Mouse (Mus musculus) gastrocnemius, postnatal 4 days (tissue): Measurements from ENCODE around the gene Pbx1. TPM values are rescaled to one million over a fixed set of nuclear protein-coding genes. Genes with fewer than 3 reads are reported as not detected.

Source experiments
- DNase-seq, 2 experiments: peaks; one replicate each; pipeline ENCODE4 v3.0.0; 2021 to 2022; ENCODE audit warnings: low spot score in 2 of 2, mixed read lengths in 2 of 2
- total RNA-seq, 2 experiments: library from RNA; stranded (reverse); gene quantifications; 2 replicates each; pipeline ENCODE4 v1.2.3; 2021

The Pbx1 gene
- total RNA-seq, 2 experiments from 2014 or later, result 44.6 to 50.6 TPM

DNA sequence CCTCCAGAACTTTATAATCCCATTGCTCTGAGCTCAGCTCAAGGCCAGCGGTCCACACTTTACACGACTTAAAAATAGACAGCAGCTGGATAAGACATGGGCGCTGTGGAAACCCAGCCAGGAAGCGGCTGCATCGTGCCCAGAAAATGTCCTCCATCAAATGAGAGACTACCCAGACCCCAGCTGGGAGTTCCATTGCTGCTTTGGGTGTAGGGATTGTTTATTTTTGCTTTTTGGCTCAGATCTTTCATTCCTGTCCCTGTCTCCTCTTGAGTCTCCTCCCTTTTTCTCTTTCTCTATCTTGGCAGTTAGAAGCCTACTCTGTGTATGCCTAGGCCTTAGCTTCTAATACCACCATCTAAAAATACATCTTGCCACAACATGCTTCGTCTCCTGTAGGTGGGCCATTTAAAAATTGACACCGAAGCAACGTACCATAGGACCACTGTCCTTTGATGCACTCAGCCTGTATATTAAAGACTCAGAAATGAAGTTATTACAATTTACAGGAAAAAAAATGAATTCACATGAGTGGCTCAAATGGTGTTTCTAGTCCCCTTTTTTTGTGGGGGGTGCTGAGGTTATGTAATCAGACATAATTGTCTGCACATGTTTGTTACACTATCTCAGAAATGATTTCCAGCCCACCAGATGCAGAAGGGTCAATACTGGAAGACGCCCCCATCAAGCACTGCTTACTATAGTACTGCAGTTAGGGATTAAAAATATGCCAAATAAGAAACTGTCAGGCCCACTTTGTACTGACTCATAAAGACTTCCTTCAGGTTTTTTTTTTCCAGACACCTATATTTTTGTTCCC is 251.2 kb downstream of the Pbx1 start:
- peak; percentile 21 to 48 for DNase-seq

DNA sequence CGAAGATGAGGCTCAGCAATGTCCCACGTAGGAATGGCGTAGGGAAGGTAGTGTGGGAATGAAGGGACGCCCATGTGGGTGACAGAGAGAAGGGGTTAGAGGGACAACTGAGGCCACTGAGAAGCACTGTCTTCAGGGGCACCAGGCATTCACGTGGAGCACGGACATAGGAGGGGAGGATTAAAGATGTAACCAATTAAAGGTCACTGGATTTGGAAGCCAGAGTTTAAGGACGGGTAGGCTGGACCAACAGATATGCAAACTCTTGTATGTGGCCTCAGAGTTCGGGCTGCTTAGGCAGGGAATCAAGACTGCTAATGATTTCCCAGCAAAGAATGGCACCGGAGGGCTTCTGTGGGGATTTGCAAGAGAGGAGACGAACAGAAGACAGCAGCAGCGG is 252.4 kb downstream of the Pbx1 start:
- no peak for DNase-seq

DNA sequence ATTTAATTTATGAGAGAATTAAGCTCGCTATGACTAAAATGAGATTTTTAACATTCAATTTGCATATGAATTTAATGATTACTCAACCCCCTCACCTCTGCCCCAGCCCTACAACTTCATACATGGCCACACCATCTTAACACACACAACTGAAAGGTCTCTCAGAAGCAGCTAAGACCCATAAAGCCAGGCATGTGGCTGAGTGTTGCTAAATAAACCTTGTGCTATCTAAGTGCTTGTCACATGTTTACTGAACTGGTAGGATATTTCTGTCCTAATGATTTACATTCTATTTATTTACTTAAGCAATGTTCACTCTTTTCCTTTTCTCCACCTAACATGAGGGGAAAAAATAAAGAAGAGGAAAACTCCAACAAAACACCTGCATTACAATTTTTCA is 253.5 kb downstream of the Pbx1 start:
- no peak for DNase-seq

DNA sequence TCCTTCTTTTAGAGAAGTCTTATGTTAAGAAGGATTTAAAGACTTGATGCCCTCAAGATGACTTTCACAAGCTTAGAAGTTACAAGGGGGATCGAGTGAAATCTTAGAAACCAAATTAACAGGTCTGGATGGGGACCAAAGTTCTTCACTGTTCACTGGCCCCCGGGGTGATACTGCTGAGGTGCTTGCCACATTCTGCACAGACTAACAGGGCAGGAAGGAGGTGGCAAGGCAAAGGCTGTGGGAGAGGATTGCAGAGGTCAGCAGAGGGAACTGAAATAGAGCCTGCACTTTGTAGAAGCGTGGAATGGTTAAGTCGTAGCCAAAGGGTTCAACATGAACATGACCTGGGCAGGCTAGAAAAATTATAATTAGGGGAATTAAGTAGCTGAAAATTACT is 256.5 kb downstream of the Pbx1 start:
- DNase-seq, result no peak

DNA sequence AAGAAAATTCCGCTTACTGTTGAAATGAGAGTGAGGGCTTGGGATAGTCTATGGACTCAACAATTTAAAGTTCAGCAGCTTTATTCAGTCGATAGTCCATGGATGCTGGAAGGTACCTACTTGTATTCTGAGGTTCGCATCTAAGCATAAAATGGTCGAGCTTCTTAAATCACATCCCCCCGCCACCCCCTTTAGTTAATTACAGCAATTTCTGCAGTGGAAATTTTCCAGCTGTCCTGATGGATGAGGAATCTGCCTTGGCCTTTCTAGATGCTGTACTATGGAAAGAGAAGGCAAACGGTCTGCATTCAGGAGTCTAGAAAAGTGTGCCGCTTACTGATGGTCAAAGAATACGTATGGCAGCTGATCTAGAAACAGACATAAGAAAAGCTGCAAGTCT is 262.3 kb downstream of the Pbx1 start:
- DNase-seq, result no peak

DNA sequence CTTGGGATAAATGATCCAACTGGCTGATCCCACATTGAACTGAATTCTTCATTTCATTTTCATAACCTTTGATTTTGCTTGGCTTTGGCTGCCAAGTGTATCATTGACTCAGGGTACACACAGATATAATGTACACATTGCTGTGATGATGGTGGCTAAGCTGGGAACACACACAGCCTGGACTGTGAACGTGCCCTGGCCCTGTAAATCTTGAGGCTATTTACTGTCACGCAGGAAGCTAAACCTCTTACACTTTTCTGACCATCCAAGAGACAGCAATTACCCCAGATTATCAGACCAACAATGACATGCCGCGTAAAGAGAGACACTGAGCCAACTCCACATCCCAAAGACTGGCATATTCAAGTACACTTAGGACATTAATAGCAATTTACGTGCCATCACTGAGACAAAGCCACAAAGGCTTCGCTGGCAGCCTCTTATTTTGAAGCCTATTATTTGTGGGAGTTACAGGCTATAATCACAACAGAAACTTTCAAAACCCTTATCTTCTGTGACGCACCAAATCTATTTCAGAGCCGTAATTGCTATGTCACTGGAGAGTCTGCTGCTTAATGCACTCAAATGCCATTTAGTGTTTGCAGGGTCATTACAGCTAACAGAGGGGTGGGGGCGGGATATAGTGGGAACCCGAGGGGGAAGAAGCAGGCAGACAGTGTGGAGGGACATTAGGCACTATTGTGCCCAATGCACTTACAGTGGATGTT is 262.9 kb downstream of the Pbx1 start:
- no peak for DNase-seq

DNA sequence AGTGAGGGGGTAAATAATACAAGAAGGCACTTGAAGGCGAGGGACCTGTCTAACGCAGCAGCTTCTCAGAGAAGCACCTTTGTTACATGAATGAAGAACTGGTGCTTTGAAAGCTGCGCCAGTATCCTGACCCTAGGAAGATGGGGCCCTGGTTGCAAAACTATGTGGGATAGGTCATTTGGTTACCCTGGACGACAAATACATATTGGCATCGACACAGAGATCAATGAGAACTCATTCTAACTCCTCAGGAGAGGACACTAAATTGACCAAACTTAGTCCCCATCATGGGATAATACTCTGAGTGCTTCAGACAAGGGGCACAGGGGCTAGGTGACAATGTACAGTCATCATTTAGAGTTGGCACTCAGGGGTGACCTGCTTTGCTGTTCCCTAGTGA is 264.3 kb downstream of the Pbx1 start:
- DNase-seq, result no peak

DNA sequence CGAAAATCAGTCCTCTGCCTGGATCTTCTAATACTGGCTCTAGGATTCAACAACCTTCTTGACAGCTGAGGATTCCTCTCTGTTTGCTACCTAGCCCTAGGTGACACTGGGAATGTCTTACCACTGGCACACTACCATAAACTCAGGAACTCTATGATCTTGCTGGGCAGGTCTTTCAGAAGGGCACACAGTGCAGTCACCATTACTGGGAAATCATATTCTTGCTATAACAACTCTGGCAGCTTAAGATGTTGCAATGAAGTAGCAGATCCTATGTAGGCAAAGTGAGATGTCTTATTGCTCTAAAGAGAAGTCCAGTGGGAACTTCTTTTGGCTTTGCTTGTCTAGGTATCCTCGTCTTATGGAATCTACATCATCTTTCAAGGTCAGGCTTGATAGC is 265.2 kb downstream of the Pbx1 start:
- no peak for DNase-seq

DNA sequence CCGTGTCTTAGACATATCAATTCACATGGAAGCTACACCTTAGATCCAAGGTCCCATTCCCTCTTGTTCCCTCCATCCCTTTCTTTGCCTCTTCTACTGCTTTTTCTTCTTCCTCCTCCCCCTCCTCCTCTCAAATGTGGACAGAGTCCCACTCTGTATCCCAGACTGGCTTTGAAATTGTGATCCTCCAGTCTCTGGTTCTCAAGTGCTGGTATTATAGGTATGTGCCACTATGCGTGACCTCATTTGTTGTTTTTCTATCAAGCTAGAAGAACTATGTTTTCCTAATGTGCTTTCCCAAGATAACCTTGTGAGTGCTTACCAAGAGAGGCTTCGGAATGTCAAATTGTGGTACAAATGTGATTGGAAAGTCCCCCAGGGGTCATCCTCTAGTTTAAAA is 267.1 kb downstream of the Pbx1 start:
- no peak for DNase-seq

DNA sequence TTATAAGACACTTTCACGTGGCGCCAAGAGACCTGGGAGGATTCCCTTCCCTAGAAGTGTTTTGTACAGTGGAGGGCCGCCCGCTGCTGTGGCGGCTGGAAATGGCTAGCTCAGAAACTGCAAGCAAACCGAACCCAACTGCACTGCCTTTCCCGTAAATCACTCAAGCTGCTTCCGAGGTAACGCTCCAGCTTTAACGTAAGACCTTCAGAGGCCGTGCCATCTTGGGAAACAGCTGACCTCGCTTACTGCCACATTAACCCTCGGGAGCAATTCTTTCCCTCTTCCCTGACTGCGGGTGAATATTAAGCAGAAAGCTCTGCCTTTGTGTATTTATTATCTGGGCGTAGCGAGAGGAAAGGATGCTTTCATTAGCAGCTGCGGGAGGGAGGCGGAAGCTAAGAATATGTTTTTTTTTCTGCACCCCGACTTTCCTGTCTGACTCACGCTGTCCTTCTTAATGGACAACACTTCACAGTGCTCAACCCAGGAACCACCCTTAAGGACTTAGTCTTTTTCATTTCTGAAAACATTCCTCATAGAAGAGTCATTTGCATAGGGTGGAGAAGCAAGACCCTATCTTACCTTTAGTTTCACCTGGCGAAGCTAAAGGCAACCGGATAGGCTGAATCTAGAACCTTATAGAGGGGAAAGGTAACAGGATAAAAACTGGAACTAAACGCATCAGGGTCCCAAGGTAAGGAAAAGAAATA is 268.4 kb downstream of the Pbx1 start:
- no peak for DNase-seq

DNA sequence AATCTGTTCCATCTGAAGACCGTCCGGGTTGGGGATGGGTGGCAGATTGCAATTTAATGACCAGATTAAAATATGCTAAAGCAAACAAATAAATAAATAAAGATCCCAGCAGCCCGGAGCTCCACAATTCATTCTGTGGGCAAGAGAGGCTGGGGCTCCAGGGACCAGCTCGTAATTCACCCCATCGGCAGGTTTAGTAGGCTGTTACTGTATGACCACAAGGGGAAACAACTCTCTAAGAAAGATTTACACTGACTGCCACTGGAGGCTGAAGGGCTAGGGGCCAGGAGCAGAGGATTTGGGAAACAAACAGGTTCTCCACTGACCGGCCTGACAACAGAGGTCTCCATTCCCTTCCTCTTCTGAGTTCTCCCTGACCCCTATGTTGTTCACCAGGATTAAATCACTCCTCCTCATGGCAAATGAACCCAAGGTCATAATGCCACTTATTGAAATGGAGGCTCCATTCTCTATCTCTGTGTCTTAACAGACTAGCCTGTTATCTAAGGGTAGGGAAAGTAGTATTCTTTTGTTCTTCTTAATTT is 292.9 kb downstream of the Pbx1 start:
- no peak for DNase-seq

DNA sequence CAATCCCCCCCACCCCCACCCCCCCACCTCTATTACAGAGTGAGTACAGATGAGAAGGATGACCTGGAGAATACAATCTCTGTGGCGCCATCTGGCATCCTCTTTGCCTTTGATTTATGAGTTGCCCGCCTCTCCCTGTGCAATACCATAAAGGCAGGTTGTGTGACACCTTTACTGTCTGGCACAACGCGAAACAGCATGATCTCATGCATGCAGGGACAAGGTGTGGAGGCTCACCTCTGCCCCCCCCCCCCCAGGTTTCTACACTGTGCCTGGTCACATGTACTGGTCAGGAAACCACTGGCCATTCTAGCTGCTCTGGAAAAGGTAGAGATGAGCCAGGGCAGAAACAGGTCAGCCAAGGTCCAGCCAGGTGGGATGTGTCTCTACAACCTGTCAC is 293.4 kb downstream of the Pbx1 start:
- no peak for DNase-seq

DNA sequence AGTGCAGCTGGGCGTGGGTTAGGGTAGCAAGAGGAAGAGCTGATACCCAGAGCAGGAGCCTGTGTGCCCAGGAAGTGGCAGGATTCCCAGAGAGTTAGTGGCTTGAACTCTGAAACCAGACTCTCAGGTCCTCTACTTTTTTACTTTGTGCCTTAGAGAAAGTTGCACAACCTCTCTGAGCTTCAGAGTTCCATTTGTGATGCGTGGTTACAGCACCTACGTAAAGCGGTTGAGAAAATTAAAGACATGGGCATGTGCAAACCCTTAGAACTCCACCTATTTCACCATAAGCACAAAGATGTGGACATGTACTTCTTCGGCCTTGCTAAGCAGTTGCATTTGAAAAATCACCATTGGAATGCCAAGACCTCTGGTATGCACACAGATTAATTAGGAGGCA is 294.2 kb downstream of the Pbx1 start:
- DNase-seq, result no peak

DNA sequence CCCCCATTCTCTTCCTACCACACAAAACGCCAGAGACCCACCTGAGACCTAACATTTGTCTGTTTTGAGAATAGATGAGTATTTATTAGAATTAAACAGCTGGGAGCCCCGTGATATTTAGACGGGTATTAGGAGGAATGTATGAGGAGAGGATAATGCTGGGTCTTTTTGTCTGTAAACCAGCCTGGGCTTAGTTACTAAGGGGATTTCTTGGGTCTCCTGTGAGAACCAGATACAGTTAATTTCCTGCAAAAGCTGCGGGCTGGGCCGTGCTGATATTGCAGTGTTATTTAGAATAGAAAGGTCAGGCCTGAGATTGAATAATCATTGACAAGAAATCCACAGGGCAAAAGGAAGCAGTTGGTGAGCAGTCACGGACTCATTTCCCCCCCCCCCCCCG is 296.5 kb downstream of the Pbx1 start:
- no peak for DNase-seq

DNA sequence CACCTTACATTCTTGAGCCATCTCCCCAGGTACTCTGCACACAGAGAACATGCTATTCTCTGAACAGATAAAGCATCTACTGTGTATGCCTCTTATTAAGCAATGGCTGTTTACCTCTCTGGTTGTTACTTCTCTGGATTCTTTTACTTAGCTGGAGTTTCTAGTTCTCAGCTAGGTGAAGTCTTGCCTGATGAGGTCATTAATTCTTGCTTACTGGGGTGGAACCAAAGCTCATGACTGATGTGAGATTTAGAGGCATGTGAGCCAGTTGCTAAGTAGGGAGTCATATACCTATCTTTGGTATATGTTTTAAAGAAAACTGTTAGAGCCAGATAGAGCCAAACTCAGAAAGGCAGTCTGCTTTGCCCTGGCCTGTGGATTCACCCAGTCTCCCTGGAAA is 298.4 kb downstream of the Pbx1 start:
- no peak for DNase-seq

DNA sequence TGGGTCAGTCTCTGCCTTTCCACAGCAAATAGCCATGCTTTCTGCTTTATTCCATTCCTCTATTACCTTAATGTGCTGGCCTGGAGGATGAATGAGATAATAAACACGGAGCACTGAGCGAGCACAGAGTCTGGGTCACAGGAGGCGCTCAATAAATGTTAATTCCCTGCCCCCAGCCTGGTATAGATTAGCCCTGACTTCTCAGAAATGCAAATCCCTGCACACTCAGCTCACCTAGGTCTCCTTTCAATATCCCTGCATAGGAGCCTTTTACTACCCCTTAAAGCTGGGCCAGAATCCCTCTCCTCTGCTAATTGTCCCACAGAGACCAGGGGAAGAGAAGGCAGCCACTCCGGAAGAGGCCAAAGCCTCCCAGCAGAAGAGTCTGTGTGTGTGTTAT is 304.1 kb downstream of the Pbx1 start:
- no peak for DNase-seq

DNA sequence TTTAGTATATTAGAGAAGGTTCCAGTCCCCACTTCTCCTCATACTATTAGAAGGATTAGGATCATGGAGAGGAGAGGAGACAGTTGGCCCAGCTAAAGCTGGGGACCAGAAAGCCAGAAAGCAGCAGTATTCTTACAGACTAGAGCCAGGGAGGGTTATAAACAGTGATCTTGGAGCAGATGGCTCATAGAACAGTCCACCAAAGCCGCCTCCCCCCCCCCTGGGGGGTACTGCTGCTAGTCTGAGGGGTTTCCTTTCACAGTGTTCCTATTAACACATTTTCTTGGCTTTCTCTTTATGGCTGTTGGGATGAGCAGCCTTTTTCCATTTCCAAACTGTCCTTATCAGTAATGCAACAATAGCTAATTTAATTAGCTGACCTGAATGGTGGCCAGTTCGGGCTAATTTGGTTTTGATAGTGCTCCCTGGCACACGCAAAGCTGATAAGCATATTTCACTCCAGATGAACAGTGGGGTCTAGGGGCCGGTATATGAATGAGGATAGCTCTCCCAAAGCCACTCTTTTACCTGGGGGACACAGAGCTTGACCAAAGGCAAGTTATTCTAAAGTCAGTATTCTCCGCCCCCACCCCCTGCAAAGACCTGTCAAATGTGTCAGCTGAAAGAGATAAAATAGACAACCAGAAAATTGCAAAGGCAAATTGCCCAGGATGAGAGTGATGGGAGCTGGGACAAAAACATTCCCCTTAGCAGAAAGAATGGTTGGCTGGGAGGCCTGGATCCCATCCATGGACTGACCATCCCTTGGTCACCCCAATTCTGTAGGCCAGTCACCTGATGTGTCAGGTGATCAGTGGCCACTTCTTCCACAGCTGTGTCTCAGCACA is 307.2 kb downstream of the Pbx1 start:
- DNase-seq, result no peak

DNA sequence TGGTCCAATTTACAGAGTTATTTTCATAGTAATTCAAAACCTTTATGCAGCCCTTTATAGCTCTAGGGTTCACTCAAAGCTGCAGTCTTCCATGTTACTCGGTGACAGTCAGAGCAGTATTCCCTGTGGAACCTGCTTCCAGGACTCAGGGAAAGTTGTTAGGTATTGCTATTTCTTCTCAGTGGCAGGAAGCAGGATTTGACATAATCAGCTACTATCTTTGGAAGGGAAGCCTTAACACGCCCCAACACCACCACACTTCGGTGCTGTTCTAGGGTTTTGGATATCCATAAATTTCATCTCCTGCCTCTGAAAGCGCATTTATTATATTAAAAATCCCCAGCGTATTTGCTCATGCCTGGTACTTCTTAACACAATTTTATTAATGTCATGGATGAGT is 314.0 kb downstream of the Pbx1 start:
- DNase-seq, result no peak

DNA sequence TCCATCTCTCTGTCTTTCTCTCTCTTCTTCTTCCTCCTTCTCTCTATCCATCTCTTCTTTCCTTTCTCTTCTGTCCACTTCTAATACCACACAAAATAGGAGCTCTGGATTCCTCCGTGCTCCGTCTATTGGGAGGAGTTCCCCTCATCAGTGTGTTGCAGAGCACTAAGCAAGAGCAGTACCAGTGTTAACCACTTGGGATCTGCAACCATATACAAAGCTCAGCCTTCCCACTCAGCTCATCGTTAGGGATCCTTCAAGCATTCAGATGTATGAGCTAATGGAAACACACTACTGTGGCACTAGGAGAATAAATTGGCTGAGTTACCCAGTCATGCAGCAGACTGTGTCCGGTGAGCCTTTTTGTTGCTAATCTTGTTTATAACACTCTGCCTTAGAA is 314.7 kb downstream of the Pbx1 start:
- no peak for DNase-seq

DNA sequence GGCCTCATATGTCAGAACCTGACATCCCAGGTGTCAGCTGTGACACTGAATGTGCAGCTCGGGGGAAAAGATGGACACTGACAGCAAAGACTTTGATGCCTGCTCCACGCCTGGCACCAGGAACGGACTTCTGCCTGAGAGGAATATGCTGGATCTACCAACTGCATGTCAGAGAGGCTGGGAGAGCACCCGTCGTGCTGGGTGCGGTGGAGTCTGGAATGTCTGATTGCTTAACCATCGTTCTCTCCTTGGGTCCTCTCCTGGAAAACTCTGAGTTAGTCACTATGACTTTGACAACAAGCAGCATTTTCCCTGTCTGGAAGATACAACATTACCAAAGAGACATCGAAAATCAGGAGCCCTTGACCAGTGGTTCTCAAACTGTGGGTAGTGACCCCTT is 322.3 kb downstream of the Pbx1 start:
- no peak for DNase-seq

DNA sequence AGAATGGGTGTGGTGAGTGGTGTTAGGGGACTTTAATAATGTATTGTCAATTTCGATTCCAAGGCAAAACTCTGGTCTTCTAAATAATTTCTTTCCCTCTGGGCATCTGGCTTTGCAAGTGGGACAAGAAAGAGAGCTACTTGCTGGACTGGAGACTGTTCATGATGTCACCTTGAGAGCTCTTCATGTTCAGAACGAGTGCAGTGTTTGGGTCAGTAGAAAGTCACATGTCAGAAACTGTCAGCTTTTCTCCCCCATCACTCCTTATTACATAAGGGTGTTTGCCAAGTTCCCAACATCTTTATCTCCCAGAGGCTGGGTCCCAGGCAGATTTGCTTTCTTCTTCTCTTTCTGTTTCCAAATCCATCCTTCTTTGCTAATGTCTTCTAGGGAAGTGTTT is 328.2 kb downstream of the Pbx1 start:
- DNase-seq, result no peak
